Mouse (Mus musculus): Measurements from ENCODE around the gene Cep78.

Gene Cep78

GRCm38 (mm10) chr19:15973365-15973764 is 11.4 kb downstream of the Cep78 start:
- DNase-seq (ENCODE audit: extremely low read depth, low read depth, low spot score), result no peak

DNA sequence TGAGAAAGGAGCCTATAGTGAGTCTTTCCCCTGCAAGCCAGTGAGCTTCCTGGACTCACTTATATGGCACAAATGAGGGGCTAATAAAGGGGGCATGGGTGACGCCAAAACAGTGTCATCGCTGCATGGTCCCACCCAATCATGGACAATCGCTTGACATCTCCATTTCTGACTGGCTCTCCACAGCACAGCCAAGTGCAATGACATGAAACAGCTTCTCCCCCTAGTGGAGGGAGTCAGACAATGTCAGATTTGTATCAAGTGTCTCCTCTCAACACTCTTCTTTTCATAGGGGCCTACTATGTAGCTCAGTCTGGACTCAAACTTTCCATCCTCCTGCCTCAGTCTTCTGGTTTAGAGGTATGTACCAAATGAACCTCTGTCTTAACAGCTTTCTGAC is 19.7 kb downstream of the Cep78 start:
- DNase-seq (ENCODE audit: extremely low read depth, low read depth, low spot score), result no peak

- DNase-seq (ENCODE audit: extremely low read depth, low read depth, low spot score), result no peak
Measured at GRCm38 (mm10) chr19:15964533-15964932, 20.3 kb downstream of the Cep78 start.

DNA sequence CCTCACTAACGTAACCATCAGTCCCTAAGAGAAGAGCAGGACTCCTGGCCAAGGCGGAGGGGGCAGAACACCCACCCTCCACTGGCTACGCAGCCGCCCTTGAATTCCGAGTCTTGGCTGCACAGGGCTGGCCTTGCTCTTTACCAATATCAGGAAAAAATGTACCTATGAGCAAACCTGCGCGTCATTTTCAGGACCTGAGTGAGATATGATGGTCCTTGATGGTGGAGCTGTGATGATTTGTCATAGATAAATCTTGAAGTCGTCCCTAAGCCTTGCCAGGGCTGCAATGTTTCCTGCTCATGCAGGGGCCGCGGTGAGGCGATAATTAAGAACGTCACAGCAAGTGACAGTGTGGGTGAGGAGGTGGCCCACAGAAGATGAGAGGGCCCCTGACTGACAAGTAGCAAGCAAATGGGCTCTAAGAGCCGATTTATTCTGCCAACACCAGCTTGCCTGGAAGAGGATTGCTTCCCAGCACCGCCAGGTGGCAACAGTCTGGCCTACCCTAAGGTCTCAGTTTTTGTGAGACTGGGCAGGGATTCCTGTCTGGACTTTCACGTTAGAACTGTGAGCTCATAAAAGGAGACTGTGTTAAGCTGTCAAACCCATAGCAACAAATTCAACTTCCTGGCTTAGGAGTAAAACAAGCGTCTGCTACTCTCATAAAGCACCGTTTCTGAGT is 21.6 kb downstream of the Cep78 start:
- DNase-seq (ENCODE audit: extremely low read depth, low read depth, low spot score), result no peak

- no peak for DNase-seq (ENCODE audit: extremely low read depth, low read depth, low spot score)
Measured at GRCm38 (mm10) chr19:15962313-15962712, 22.5 kb downstream of the Cep78 start.

GRCm38 (mm10) chr19:15950225-15950624 is 34.6 kb downstream of the Cep78 start:
- DNase-seq (ENCODE audit: extremely low read depth, low read depth, low spot score), result no peak

DNA sequence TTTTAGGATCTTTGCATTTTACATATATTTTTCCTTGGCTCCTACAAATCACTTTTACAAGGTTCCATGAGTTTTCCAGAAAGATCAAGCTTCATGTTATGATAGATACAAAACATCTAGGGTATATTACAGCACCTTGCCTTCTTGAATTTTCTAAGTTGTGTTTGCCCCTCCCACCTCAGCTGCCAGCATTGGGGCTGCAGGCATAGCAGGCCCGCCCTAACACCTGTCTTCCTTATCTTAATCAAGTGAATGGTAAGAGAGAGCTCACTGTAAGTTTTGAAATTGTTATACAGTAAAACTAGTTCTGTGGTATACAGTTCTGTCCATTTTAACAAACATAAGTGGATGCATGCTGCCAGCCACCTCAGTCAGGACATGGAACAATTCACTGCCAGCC is 35.9 kb downstream of the Cep78 start:
- DNase-seq (ENCODE audit: extremely low read depth, low read depth, low spot score), result no peak

- no peak for DNase-seq (ENCODE audit: extremely low read depth, low read depth, low spot score)
Measured at GRCm38 (mm10) chr19:15948426-15948825, 36.4 kb downstream of the Cep78 start.

- no peak for DNase-seq (ENCODE audit: extremely low read depth, low read depth, low spot score)
Measured at GRCm38 (mm10) chr19:15947237-15947636, 37.6 kb downstream of the Cep78 start, which contains the start of gene Psat1. Gene Psat1, minus strand, starts transcription at chr19:15947337.

DNA sequence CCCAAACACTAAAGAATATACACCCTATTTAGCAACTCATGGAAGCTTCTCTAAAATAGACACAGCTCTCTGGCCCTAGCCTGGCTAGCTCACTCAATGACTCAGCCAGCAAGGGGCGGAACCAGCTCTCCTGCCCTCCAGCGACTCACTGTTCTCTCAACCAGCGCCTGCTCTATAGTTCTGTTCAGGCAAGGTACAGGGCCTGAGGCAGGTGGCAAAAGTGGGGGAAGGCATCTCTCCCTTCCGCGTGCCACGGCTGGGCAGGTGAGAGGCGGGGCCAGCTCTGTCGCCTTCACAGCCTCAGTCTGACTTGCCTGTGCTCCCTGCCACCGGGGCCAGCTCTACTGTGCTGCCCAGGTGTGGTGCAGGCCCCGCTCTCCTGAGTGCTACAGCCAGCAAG is 38.1 kb downstream of the Cep78 start:
- peak; percentile 42 for DNase-seq (ENCODE audit: extremely low read depth, low read depth, low spot score)

- no peak for DNase-seq (ENCODE audit: extremely low read depth, low read depth, low spot score)
Measured at GRCm38 (mm10) chr19:15943117-15943423, 41.7 kb downstream of the Cep78 start.

DNA sequence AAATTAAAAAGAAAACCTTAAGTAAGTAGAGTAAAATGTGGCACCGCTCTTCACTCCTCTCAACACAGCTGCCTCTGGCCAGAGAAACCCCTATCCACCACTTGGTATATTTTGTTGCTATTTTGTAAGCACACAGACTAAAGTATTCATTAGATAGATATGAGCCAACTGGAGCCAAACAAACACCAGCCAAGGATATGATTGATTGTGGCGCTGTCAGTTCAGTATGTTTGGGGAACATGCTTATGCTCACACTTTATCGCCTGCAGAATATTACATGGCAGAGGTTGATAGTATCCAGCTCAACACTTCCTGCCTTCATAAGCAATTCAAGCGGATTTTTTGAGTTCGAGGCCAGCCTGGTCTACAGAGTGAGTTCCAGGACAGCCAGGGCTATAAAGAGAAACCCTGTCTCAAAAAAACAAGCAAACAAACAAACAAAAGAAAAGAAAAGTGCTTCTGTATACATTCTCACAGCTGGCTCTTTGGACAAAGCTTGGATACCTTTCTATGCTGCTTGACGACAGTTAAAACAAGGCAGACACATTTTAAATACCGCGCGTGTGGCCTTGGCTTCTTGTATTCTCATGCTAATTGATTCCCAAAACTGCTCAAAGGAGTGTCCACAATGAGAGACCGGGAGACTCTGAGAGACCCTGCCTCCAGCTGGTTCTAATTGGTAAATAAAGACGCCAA is 42.2 kb downstream of the Cep78 start:
- no peak for DNase-seq (ENCODE audit: extremely low read depth, low read depth, low spot score)

DNA sequence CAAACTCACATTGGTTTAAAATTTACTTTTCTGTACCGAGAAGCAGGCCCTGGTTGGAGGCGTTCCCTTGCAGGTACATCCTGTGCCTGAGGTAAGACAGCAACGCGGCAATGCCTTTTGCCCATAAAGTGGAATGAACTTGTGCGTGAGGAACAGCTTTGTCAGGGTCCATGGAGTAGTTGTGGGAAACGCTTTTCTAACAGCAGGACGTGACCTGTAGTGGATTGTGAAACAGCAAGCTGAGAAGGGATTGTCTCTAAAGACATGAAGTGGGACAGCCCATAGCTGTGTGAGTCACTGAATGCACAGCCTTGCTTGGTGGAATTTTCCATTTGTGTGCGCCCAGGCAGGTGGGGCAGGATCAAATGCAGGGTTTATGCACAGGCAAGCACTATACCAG is 43.4 kb downstream of the Cep78 start:
- DNase-seq (ENCODE audit: extremely low read depth, low read depth, low spot score), result peak; percentile 49

DNA sequence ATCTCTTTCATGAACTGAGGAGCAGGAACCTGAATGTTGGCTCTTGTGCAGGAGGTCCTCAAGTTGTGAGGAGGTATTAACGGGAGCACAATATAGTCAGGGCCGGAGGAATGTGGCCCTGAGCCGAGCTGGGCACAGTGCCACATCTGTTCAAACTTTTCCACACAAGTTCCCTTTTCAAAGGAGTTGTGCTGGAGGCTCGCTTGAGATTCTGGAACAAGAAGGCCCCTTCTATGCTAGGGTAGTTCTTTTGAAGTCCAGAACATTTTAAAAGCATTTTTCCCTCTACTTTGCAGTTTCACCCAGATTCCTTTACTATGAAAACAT is 59.1 kb downstream of the Cep78 start:
- DNase-seq (ENCODE audit: extremely low read depth, low read depth, low spot score), result no peak

DNA sequence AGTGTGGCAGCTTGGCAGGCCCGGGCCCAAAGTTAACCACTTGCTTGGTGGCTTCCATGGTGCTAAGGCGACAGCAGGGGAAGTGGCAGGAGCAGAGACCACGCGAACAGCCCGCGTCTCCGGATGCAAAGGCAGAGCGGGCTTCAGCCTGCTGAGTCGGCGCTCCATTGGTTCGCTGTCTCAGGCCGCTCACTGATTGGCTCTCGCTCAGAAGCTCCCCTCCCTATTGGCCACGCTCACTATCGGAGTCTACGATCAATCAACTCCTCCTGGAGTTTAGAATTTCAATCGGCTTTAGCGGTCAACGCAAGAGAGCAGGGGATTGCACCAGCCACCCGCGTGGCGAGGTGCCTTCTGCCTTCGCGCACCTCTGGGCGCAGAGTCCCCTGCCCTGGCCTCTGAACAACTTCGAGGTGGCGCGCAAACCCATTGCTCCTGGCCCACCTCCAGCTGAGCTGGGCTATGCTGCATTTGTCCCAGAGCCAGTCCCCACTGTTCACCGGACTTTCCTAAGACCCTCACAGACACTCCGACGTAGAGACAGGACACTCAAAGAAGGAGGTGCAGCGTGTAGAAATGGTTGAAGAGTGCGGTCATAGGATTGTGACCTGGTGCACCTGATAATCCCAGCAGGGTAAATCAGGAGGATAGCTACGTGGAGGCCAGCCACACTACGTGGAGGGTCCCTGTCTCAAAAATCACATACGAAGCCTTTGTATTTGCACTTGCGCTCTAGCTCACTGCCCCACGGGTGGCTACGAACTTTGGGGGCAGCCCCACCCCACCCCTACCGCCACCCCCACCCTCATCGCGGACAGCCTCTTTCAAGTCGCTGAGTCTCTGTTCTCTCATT is 59.7 kb downstream of the Cep78 start:
- DNase-seq (ENCODE audit: extremely low read depth, low read depth, low spot score), result no peak

DNA sequence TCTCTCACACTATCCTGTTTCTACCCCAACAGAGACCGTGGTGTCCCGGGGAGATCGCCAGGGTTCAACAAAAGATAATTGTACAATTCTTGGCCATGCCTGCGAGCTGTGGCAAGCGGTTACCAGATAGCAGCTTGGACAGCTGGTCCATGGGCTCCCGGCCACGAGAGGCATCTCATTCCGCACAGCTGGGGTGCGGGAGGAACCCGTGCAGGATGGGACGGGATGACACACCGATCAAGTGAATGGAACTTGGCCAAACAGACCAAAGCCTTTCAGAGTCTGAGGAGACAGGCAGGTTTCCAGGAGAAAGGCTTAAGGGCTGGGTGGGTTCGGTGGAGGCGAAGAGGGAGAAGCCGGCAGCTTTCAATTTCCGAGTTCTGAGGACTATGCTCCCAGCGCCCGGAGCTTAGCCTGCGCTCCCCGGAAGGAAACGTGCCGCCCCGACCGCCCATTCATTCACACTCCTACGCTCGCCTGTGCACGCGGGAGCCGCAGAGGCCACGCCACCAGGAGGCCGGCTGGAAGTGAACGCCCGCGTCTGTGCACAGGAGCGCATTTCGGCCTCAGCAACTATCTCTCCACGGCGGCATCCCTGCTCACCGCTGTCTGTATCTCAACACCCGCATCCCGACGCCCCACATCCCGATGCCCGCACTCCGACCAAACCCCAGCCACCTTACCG is 60.5 kb downstream of the Cep78 start:
- no peak for DNase-seq (ENCODE audit: extremely low read depth, low read depth, low spot score)

- no peak for DNase-seq (ENCODE audit: extremely low read depth, low read depth, low spot score)
Measured at GRCm38 (mm10) chr19:15923426-15923825, 61.4 kb downstream of the Cep78 start.

- DNase-seq (ENCODE audit: extremely low read depth, low read depth, low spot score), result no peak
Measured at GRCm38 (mm10) chr19:15919336-15919735, 65.5 kb downstream of the Cep78 start.

GRCm38 (mm10) chr19:15918111-15918510 is 66.7 kb downstream of the Cep78 start:
- no peak for DNase-seq (ENCODE audit: extremely low read depth, low read depth, low spot score)

DNA sequence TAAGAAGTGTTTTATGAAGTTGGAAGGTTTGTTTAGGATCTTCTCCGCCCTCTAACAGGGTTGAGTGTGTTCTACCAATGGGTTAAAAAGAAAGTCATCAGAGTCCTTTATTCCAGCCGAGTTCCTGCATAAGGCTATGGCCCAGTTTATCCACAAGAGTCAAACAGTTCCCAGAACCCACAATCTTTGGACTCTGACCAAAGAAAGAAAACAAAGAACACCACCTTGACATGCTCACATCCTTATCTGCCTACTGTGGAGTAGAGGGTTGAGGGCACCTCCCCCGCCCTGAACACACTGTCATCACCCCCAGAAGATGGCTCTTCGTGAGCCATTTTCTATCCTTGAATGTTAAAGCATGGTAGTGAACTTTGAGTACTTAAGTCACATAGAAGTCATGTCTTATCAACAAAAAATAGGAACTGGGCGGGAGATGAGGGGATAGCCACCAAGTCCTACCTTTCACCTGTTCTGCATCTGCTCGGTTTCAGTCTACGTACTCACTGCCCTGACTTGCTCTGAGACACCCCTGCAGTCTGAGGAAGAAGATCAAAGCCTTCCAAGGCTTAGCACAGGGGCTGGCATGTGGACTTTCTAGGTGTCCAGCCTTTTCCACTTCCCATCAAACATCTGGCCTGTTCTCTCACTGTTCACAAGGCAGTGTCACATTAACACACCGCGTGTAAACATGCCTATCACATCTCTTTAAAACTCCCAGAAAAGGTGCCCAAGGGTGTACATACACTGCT is 71.4 kb downstream of the Cep78 start:
- no peak for DNase-seq (ENCODE audit: extremely low read depth, low read depth, low spot score)

DNA sequence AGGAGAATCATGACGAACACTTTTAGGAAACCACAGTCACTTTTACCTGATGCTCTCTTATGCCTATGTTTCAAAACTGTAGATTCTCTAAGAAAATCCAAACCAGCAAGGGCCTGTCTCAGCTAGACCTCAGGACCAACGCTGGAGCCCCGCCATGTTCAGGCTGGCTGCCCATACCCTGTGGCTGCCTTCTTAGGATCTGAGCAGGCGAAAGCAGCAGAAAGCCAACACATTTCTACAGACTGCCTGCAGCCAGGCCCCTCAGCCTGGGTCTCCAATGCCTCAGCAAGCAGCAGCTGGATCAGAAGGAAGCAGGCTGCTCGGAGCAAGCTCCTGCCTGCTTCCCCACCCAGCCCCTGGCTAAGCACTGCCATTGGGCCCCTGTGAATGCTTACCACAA is 73.3 kb downstream of the Cep78 start:
- no peak for DNase-seq (ENCODE audit: extremely low read depth, low read depth, low spot score)

Data from fat pad, adult 2 months (tissue).